Mouse (Mus musculus) embryonic facial prominence, embryonic 11.5 days (tissue): ENCODE data around the gene 2810408A11Rik. TPM values are rescaled to one million over a fixed set of nuclear protein-coding genes. Genes with fewer than 3 reads are reported as not detected.

Experiments used
- ATAC-seq: fragments of 200-750 bp; cut with Nextera tagmentation; replicated peaks from 2 replicates; pipeline ENCODE4 v1.8.0; 2017; ENCODE audit warnings: low read depth; ENCODE audit not compliant: insufficient number of reproducible peaks, low FRiP score, low TSS enrichment
- DNase-seq: peaks from one replicate; pipeline ENCODE4 v3.0.0-alpha.2; 2015; ENCODE audit warnings: low spot score
- H3K27ac ChIP-seq: fragments of 300-500 bp; sonication (generic); replicated peaks from 2 replicates; pipeline ENCODE4 v1.5.1; 2014; ENCODE audit warnings: mild to moderate bottlenecking, low read depth, low read length, control low read depth
- H3K27me3 ChIP-seq: fragments of 300-500 bp; sonication (generic); 2 replicates; pipeline ENCODE4 v1.6.1; 2014; ENCODE audit warnings: mild to moderate bottlenecking, low read length, moderate library complexity, mixed read lengths; ENCODE audit not compliant: control insufficient read depth, insufficient read depth
- H3K36me3 ChIP-seq: fragments of 300-500 bp; sonication (generic); replicated peaks from 2 replicates; pipeline ENCODE4 v1.6.1; 2014; ENCODE audit warnings: low read depth, mild to moderate bottlenecking, low read length, moderate library complexity, mixed read lengths; ENCODE audit not compliant: control insufficient read depth, insufficient read depth
- H3K4me1 ChIP-seq: fragments of 300-500 bp; sonication (generic); 2 replicates; pipeline ENCODE4 v1.6.1; 2014; ENCODE audit warnings: low read length, mixed read lengths; ENCODE audit not compliant: control insufficient read depth, insufficient read depth
- H3K4me2 ChIP-seq: fragments of 300-500 bp; sonication (generic); 2 replicates; pipeline ENCODE4 v1.6.1; 2014; ENCODE audit warnings: low read depth, mild to moderate bottlenecking, control low read depth, low read length, moderate library complexity
- H3K4me3 ChIP-seq: fragments of 300-500 bp; sonication (generic); 2 replicates; pipeline ENCODE4 v1.5.1; 2014; ENCODE audit warnings: low read depth, low read length, control low read depth
- H3K9ac ChIP-seq: fragments of 300-500 bp; sonication (generic); replicated peaks from 2 replicates; pipeline ENCODE4 v1.6.1; 2014; ENCODE audit warnings: mild to moderate bottlenecking, control low read depth, low read length
- H3K9me3 ChIP-seq: fragments of 300-500 bp; sonication (generic); replicated peaks from 2 replicates; pipeline ENCODE4 v1.6.1; 2016; ENCODE audit warnings: mild to moderate bottlenecking, low read length, inconsistent platforms, mixed read lengths; ENCODE audit not compliant: control insufficient read depth
- WGBS: fragments of 180-500 bp; shearing (Covaris S2); extraction: QIAGEN DNeasy Blood & Tissue Kit; methylation state at CpG from one replicate; pipeline ENCODE4 v1.1.7; 2014; 5-methylcytosine and 5-hydroxymethylcytosine counted together
- polyA plus RNA-seq: library from polyadenylated mRNA; unstranded; fragments of >200 nt; fragmentation: Nextera tagmentation; extraction: Ambion mirVana; gene quantifications from 2 replicates; pipeline ENCODE4 v1.2.1, GENCODE M21; 2014

Gene 2810408A11Rik
- polyA plus RNA-seq, 1 experiment from 2014 or later = 17.6 TPM

- peak; percentile 96 for DNase-seq
- peaks cover 43% of the 10 kb centered on the region for H3K36me3 ChIP-seq
These were observed 13.0 kb upstream of the 2810408A11Rik start, which contains the start of gene Gps2 for GRCm38 (mm10) chr11:69913554-69914371. Gene Gps2, plus strand, starts transcription at chr11:69913888.

DNA sequence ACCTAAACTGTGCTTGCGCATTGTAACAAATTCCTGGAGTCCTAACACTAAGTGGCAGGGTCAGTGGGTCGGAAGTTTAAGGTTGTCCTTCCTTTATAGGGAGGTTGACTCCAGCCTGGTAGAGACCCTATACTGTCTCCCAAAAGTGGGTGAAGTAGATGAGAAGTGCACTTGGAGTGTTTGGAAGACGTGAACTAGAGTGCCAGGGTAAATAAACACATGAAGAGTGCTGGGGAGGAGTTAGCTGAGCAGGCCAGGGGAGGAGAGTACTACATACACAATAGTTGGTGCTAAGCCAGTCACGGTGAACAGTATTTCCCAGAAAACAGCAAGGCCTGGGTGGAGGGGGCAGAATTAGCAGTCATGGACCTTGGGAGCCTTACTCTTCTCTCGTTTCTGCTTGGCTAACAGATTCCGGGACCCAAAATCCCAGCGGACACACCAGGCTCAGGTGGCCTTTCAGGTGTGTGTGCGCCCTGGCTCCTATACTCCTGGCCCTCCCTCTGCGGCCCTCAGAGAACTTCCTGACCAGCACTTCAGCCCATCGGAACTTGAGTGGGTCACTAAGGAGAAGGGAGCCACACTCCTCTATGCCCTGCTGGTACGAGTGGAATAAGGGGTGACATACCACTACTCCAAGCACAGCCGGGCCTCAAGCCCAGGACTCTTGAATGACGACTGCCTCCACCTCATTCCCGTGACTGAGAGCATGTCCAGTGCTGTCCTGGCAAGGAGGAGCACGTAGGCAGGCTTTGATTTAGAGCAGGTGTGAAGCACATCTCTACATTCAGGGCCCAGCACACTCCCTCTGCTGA, 12.1 kb upstream of the 2810408A11Rik start:
- peaks cover 44% of the 10 kb centered on the region for H3K36me3 ChIP-seq
- no peak overlapping the region for H3K27ac ChIP-seq
- peaks cover 7% of the 10 kb centered on the region for H3K4me1 ChIP-seq
- ATAC-seq (0 out of 2 replicates have a peak, but pooled peaks have one; percentile 4), DNase-seq (no peak)
- H3K9ac ChIP-seq = peak overlapping the region; percentile 91
- peak overlapping the region; percentile 48 for H3K4me2 ChIP-seq
- H3K27me3 ChIP-seq = no peaks in the 10 kb centered on the region
- H3K9me3 ChIP-seq = no peaks in the 10 kb centered on the region
- WGBS = 80% methylated on average over 15 of the region's 15 CpGs
- peak overlapping the region; percentile 86; the same call in 1 of the 2 replicates for H3K4me3 ChIP-seq

More at GRCm38 (mm10) chr11:69913554-69914371, 13.0 kb upstream of the 2810408A11Rik start, which contains the start of gene Gps2:
- Histone ChIP-seq H3K4me1 (peaks cover 7% of the 10 kb centered on the region), H3K4me2 (peak within 1 kb of the TSS; percentile 98), H3K9me3 (no peaks in the 10 kb centered on the region), H3K27ac (peak within 1 kb of the TSS; percentile 72), H3K4me3 (peak within 1 kb of the TSS; percentile 86), H3K27me3 (no peaks in the 10 kb centered on the region), H3K9ac (peak within 1 kb of the TSS; percentile 91)
- 2% methylated on average over 61 of the region's 61 CpGs for WGBS
- peak; percentile 81 for ATAC-seq

DNA sequence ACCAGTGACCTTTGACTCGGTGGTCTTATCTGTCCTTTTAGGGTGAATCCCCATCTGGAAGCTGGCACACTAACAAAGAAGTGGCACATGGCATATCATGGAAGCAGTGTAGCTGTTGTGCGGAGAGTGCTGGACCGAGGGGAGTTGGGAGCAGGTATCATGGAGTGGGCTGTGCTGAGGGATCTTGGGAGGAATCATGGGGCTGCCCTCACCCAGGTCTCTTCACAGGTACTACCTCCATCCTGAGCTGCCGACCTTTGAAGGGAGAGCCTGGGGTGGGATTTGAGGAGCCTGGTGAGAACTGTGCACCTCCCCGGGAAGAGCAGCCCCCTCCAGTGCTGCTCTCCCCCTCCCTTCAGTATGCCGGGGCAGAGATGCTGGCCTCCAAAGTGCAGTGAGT, 10.9 kb upstream of the 2810408A11Rik start:
- H3K9ac ChIP-seq = no peak overlapping the region
- no peaks in the 10 kb centered on the region for H3K9me3 ChIP-seq
- peaks cover 7% of the 10 kb centered on the region for H3K4me1 ChIP-seq
- no peak overlapping the region for H3K4me3 ChIP-seq
- no peak overlapping the region for H3K27ac ChIP-seq
- DNase-seq (no peak), ATAC-seq (no peak)
- no peaks in the 10 kb centered on the region for H3K27me3 ChIP-seq
- H3K36me3 ChIP-seq = peaks cover 45% of the 10 kb centered on the region
- WGBS = 90% methylated on average over 6 of the region's 6 CpGs
- no peak overlapping the region for H3K4me2 ChIP-seq

- H3K36me3 ChIP-seq = peaks cover 49% of the 10 kb centered on the region
- peaks cover 4% of the 10 kb centered on the region for H3K4me1 ChIP-seq
- DNase-seq (no peak), ATAC-seq (no peak)
- no peaks in the 10 kb centered on the region for H3K9me3 ChIP-seq
- no peak overlapping the region for H3K4me2 ChIP-seq
- no peak overlapping the region for H3K4me3 ChIP-seq
- no peak overlapping the region for H3K27ac ChIP-seq
- no peak overlapping the region for H3K9ac ChIP-seq
- H3K27me3 ChIP-seq = no peaks in the 10 kb centered on the region
- WGBS = 91% methylated on average over 17 of the region's 17 CpGs
These were observed 10.2 kb upstream of the 2810408A11Rik start for GRCm38 (mm10) chr11:69910781-69911560.

DNA sequence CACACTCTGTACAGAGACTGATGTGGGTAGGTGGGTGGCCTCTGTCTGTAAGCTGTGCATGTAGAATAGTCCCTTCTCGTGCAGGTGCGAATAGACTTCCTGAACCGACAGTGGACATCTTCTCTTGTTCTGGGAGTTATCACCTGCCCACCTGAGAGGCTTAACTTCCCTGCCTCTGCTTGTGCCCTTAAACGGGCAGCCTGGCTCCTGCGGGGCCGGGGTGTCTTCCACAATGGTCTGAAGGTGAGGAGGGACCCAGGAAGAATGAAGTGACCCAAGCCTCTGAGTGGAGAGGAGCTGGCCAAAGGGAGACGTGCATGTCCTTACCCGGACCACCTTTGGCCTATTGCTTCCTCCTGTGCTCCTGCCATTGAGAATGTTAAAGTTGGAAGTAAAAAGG, 9.4 kb upstream of the 2810408A11Rik start:
- H3K4me3 ChIP-seq = no peak overlapping the region
- H3K9ac ChIP-seq = no peak overlapping the region
- H3K27ac ChIP-seq = no peak overlapping the region
- H3K9me3 ChIP-seq = no peaks in the 10 kb centered on the region
- H3K36me3 ChIP-seq = peaks cover 47% of the 10 kb centered on the region
- no peak for DNase-seq
- 91% methylated on average over 8 of the region's 8 CpGs for WGBS
- no peaks in the 10 kb centered on the region for H3K27me3 ChIP-seq
- H3K4me2 ChIP-seq = no peak overlapping the region
- no peak for ATAC-seq
- peaks cover 4% of the 10 kb centered on the region for H3K4me1 ChIP-seq

DNA sequence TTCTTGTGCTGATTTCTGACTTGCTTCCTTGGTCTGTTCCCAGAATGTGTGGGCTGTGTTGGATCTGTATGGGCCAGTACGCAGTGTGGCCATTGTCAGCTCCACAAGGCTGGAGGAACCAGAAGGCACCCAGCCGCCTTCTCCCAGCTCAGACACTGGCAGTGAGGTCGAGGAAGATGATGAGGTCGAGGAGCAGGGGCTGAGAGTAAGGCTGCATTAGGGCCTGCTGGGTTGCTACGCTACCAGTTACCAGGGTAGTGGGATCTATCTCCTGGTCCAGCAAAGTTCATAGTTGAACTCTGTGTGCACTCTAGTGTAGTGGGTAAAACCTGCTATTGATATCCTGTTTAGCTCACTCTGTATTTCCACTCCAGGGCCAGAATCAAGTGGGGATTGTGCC, 8.4 kb upstream of the 2810408A11Rik start:
- Histone ChIP-seq H3K4me2 (no peak overlapping the region), H3K9me3 (no peaks in the 10 kb centered on the region), H3K27ac (no peak overlapping the region), H3K9ac (no peak overlapping the region), H3K27me3 (no peaks in the 10 kb centered on the region), H3K4me3 (no peak overlapping the region), H3K4me1 (no peaks in the 10 kb centered on the region), H3K36me3 (peaks cover 48% of the 10 kb centered on the region)
- DNase-seq (no peak), ATAC-seq (no peak)
- 83% methylated on average over 5 of the region's 5 CpGs for WGBS

GRCm38 (mm10) chr11:69908645-69909044, 7.9 kb upstream of the 2810408A11Rik start:
- Histone ChIP-seq H3K9me3 (no peaks in the 10 kb centered on the region), H3K4me3 (no peak overlapping the region), H3K27ac (no peak overlapping the region), H3K4me2 (no peak overlapping the region), H3K9ac (no peak overlapping the region), H3K4me1 (no peaks in the 10 kb centered on the region), H3K27me3 (no peaks in the 10 kb centered on the region), H3K36me3 (peaks cover 52% of the 10 kb centered on the region)
- ATAC-seq (no peak), DNase-seq (no peak)
- 94% methylated on average over 11 of the region's 11 CpGs for WGBS
